Mouse (Mus musculus): ENCODE measurements around the gene Napsa.
A peak's percentile ranks its signal among the peaks of the same experiment; 100 is the strongest.

Gene Napsa

GRCm38 (mm10) chr7:44596996-44597538 is 24.9 kb downstream of the Napsa start:
- no peak for DNase-seq

DNA sequence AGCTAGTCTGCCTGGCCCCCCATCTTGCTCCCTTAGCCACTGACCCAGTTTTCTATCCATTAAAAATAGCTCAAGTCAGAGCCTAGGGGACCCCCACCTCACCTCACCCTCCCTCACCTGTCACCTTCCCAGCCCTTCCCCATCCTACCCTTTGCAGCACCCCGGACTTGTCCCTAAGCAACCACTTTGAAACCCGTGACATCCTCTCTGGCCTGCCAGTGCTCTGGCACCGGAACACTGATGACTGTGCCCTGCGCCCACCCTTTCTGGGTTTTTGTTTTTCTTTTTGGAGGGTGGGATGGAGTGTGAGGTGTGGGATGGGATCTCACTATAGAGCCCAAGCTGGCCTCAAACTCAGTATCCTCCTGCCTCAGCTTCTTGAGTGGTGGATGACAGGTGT is 25.5 kb downstream of the Napsa start:
- DNase-seq, result no peak

DNA sequence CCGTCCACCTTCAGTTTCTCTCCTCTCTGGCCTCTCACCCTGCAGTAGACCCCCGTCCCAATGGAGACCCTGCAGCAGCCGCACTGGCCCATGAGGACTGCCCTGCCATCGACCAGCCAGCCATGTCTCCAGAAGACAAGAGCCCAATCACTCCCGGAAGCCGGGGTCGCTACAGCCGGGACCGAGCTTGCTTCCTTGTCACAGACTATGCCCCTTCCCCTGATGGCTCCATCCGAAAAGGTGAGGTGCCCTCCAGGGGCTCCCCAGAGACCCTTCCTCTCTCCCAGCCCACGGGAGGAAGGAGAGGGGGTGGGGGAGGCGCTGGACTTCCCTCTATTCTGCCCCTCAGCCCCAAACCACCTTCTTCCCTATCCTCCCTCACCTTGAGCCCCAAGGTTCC is 26.2 kb downstream of the Napsa start:
- no peak for DNase-seq

DNA sequence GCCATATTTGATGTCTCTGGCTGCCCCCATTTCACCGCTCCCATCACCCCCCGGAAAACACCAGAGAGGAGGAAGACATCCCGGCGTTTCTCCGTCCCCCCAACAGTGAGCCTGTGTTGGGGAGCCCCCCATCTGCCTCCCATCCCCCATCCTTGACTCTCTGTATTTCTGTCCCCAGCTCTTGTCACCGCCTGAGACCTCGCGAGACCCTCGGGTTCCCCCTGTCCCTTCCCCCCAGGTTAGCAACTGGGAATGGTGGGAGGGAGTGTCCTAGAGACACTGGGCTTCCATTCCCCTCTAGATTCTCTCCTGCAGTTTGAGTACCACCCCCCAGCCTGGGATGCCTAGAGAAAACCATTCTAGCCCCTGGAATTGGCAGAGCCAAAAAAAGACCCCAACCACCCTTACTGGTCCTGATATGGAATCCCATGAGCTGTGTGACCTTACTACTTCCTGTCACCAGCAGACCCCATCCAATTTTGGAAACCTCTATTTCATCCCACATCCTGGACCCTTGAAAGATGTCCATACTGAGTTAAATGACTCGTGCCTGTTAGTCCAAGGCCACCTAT is 28.6 kb downstream of the Napsa start:
- no peak for DNase-seq

- no peak for DNase-seq
Observed at GRCm38 (mm10) chr7:44601646-44602045, 29.5 kb downstream of the Napsa start.

DNA sequence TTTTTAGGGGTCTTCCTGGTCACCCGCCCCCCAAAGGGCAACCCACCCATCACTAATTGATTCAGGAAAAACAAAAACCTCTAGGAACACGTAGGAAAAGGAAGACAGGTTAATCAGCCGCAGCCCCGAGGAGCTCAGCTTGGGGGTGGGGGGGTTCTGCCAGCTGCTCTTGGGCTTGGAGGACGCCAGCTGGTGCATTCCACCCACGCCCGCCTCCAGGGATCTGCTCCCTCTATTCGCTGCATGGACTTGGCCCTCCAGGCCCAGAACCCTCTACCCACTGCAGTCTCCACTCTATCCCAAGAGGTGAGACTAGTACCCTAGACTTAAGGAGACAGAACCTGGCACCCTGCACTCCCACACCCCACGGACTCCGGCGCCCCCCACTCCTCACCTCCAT is 30.3 kb downstream of the Napsa start:
- DNase-seq, result peak; percentile 49

DNA sequence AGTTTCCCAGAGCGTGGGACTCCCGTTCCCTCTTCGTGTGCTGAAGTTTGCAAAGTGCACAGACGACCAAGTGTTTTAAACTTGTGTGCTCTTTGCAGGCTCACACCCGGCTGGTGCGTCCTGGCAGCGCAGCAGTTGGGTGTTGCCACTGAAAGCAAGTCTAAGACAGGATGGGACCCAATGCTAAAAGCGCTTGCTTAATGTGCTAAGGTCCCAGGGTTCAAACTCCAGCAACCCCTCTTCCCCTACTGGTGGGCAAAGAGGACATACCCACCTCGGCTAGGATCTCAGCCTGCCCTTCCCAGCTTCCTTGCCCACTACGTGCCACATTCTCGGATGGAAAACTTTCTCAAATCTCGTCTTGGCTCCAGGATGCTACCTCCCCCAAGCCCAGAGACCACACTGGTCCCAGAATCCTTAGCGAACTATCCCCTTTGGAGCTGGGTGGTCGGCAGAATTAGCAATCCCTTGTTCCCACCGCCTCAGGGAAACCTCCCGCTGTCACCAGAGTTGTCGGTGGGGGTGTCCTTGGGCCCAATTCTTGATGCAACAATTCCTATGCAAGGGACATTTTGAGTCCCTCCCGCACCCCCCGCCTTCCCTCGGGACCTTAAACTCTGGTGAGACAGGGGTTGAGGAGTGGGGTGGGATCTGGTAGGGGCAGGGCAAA is 31.1 kb downstream of the Napsa start:
- DNase-seq, result no peak

GRCm38 (mm10) chr7:44604139-44604606 is 32.0 kb downstream of the Napsa start:
- DNase-seq, result peak; percentile 64

GRCm38 (mm10) chr7:44604619-44605018 is 32.4 kb downstream of the Napsa start:
- no peak for DNase-seq

DNA sequence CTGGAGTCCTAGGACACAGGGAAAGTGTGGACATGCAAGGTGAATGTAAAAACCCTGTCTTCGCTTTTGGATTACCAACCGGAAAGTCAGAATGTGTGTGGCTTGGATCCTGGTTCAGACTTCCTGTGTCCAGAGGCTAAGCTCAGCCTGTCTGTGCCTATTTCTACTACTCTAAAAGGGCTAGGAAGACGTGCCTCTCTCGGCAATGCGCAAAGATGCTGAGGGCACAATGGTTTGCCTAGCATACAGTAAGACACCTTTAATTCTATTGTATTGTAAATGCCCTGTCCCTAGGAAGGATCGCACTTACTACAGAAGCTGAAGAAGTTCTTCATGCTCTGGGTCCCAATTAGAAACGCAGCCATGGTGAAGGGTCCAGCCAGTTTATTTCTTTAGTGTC is 33.3 kb downstream of the Napsa start:
- DNase-seq, result no peak

- DNase-seq, result no peak
Observed at GRCm38 (mm10) chr7:44606171-44606901, 34.2 kb downstream of the Napsa start.

DNA sequence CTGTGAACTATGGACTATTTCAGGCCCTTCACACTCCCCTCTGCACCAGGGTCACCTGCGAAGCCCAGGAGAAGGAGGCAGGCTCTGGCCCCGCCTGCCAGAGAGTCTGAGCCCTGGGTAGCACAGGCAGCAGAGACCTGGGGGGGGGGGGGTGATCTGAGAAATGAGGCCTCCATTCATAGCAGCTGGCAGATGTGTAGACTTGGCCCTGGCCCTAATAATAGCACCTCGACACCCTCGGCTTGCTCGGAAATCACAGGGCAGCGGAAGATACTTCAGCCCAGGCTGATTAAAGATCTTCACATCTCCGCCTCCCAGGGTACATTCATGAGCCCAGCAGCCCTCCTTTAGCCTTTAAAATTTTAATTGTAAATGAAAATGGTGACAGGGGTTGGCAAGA is 40.0 kb downstream of the Napsa start:
- DNase-seq, result no peak

GRCm38 (mm10) chr7:44614041-44614688 is 42.0 kb downstream of the Napsa start:
- DNase-seq, result no peak

- DNase-seq, result no peak
Observed at GRCm38 (mm10) chr7:44615309-44615708, 43.1 kb downstream of the Napsa start.

GRCm38 (mm10) chr7:44615987-44616386 is 43.8 kb downstream of the Napsa start:
- no peak for DNase-seq

- DNase-seq, result no peak
Observed at GRCm38 (mm10) chr7:44617059-44617458, 44.9 kb downstream of the Napsa start.

DNA sequence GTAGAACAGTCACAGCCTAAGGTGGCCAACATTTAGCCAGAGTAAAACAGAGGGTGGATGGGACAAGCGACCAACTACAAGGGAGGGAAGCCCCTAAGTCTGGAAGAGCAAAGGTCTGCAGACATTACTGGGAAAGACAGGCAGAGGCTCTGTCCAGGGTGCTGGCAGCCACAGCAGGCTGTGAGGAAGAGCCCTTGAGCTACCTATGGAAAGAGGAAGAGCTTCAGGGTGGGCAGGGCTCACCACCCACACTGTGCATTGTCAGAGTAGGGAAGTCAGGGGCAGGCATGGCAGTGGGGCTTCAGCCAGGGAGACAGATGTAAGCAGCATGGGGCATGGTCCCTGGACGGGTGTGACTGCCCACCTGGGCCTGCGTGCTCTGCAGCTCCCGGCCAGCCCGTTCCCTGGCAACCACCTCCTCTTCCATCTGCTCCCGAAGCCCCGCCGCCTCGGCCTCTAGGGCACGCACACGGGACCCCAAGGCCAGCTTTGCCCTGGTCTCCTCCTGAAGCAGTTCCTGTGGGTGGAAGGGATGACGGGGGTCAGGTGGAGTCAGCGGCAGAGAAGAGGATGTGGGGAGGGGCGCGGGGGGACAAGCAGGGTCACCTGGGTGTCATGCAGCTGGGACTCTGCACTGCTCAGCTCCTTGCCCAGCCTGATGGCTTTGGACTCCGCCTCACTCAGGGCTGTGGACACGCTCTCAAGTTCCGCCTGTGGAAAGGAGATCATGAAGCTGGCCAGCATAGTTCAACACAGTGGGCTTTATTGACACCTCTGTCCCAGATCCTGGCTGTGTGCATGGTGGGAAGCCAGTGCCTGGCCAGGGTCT is 51.7 kb downstream of the Napsa start:
- no peak for DNase-seq

GRCm38 (mm10) chr7:44624543-44624826 is 52.3 kb downstream of the Napsa start:
- DNase-seq, result no peak

- no peak for DNase-seq
Observed at GRCm38 (mm10) chr7:44624828-44625227, 52.6 kb downstream of the Napsa start.

- DNase-seq, result no peak
Observed at GRCm38 (mm10) chr7:44625241-44626067, 53.3 kb downstream of the Napsa start.

DNA sequence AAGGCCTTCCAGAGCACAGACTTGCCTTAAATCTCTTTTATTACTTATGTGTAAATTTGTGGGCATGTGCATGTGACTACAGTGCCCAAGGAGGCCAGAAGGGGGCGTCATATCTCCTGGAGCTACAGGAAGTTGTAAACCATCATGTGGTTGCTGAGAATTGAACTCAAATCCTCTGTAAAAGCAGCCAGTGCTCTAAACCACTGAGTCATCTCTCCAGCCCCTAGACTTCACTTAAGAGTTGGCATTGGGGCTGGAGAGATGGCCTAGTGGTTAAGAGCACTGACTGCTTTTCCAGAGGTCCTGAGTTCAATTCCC is 53.8 kb downstream of the Napsa start:
- no peak for DNase-seq

DNA sequence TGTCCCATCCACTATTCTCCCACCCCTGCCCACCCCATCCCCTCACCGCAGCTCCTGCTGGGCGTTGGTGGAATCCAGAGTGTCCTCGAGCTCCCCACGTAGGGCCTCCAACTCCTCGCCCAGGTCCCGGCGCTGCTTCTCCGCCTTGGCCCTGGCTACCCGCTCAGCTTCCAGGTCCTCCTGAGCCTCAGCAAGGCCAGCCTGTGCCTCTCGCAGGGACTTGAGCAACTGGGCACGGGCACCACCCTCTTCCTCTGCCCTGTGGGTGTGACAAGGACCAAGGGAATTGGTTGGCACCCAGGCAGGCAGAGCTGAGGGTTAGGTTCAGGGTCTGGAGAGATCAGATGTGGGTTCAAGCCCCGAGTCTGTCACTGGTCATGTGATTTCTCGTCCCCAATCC is 54.8 kb downstream of the Napsa start:
- DNase-seq, result no peak

Data from right cerebral cortex, postnatal 4 days (tissue).